Mouse (Mus musculus) lung, adult 2 months (tissue): ENCODE data around the gene Mfsd10.

Experiments used
- CTCF ChIP-seq: fragments of 200-500 bp; IDR thresholded peaks from 2 replicates; pipeline ENCODE4 v1.5.1; 2011; ENCODE audit warnings: mild to moderate bottlenecking, low read length, control low read depth; ENCODE audit not compliant: insufficient read depth
- POLR2A ChIP-seq: fragments of 200-500 bp; IDR thresholded peaks from 2 replicates; pipeline ENCODE4 v1.6.1; 2011; ENCODE audit warnings: low read depth, mild to moderate bottlenecking, control low read depth, low read length, borderline replicate concordance; ENCODE audit errors: extremely low read depth

GRCm38 (mm10) chr5:34591388-34592004 lies 45.5 kb downstream of the Mfsd10 start:
- TF ChIP-seq CTCF (no peak), POLR2A (no peak)
